Mouse (Mus musculus): ENCODE data around the gene Abcb1b.
"Not testable (repeated sequence)": the region's sequence is repeated elsewhere in the genome, so short reads cannot be mapped to it uniquely, and the experiment has no call there.

DNA sequence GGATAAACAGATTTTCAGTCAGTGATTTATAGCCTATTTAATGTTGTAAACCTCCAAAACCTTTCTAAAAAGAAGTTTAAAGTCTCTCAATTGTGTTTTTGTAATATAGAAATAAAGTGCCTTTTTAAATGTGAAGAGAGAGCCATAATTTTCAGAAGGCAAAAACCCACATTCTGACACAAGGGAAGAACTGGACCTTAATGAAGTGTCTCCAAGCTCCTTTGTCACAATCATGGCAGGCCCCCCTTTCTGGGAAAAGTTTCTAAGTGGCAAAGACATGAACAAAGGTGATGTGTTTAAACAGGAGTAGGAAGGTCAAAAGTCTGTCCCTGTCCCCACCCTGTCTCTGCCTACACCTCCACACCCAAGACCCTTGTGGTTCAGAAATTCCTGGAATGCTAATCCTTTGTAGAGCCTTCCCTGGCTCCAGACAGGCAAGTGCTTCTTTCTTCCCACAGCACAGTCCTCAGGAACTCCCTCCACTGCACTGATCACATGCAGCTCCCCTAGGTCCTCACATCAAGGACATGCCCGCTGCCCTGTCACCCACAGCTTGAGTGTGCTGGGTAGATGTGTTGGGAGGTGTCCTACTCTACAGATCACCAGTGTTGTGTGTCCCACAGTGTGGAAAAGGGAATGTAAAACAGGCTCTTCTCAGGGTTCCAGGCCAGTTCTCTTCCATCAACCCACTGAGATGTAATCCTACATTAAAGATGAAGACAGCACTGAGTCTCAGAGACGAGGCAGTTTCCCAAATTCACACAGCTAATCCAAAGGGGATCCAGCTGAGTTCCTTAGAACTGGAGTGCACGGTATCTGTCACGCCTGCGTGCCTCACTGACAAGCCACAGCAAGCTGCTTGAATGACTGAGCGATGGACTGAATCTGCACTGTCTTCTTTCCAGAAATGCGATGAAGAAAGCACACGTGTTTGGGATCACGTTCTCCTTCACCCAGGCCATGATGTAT lies 50.9 kb downstream of the Abcb1b start:
- TF ChIP-seq POLR2A (IDR thresholded peaks at IDR 0.05; ENCODE audit: borderline replicate concordance, insufficient read depth, low read length); CTCF (IDR thresholded peaks at IDR 0.05; ENCODE audit: borderline replicate concordance, insufficient read depth, low read depth, low read length): not testable (repeated sequence)

Measured in cerebellum, adult 2 months (tissue).